Mouse (Mus musculus) spleen, postnatal 36 days (tissue): ENCODE results near the gene Mc3r.
A peak's percentile ranks its signal among the peaks of the same experiment; 100 is the strongest.

Experiments used
- DNase-seq, 2 experiments: peaks; one replicate each; pipeline ENCODE4 v3.0.0; 2022; ENCODE audit warnings: low spot score in 2 of 2, mixed read lengths in 1 of 2

Mc3r gene

DNA sequence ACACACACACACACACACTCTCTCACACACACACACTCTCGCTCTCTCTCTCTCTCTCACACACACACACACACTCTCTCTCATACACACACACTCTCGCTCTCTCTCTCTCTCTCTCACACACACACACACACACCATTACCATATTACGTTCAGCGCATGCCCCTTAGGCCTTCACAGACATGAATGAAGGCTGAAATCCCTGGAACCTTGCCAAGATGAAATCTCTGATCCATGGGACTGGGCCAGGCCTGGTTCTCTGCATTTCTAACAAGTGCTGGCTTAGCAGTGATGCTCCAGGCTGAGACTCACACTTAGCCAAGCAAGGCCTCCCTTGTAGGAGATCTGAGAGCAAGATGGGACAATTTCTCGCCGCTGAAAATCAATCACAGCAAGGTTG is 8.1 kb downstream of the Mc3r start:
- DNase-seq: no peak

DNA sequence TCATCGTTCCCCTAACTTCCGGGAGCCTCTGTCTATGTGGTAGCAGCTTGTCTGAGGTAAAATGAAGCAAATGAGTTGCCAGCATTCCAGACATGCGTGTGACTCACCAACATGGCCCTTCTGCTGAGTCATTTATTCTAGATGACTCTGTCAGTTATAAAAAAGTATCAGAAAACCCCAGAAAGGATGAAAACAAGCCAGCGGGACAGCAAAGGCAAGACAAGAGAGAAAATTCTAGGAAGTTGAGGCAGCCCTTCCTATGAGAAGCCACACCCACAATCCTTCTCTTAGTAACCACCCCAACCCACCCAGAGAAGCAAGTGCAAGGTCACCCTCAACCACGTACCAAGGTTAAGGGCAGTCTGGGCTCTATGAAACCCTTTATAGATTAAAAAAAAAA is 8.7 kb downstream of the Mc3r start:
- no peak for DNase-seq

DNA sequence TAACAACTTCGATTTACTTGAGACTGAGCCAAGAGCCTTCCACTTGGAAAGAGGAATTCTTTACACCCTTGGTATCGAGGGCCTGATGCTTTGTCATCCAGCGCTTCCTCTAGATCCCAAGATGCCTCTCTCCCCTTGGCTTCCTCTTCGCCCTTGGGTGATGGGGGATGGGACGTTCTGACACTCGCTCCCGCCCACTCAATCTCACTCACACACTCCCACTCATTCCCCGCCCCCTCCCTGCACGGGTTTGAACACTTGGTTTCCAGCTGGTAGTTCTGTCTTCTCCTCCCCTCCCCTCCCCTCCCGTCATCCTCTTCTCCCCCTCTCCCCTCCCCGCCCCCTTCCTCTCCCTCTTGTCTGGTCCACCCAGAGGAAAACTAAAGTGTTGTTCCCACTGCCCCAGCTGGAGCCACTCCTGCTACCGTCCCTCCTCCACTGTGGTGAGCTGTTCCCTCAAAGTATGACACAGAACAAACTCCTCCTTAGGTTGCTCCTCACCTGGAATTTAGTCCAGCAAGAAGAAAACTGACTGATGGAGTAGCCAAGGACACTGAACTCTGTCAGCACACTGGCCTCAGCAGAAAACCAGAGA is 9.3 kb downstream of the Mc3r start:
- DNase-seq: no peak

DNA sequence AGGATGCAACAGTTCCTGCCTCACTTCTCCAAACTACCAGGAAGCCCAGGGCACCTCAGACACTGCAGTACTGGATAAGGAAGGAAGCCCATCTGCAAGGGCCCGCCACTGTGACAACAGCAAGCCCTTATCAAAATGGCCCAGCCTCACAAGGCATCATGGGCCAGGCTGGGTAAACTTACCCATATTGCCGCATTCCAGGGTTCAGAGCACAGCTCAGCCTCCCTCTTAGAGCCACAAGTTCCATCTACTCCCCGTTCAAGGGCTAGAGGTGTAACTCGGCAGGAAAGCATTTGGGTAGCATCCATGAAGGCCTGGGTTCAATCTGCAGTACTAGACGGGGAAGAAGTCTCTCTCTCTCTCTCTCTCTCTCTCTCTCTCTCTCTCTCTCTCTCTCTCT is 11.8 kb downstream of the Mc3r start:
- DNase-seq: no peak

DNA sequence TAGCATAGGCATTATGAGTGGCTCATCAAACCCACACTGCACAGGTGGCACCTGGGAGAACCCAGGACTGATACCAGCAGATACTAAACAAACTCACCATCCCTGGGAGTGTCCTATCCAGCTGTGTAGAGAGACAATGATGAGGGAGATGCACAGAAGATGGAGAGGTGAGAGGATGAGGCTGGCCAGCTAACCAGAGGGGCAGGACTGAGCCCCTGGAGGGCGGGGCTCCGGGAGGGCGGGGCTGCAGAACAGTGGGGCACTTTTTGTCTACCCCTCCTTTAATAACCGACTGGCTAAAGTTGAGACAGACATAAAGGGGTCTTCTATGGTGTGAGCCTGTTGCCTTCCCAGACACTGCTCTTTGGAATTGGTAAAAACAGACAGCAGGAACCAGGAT is 13.1 kb downstream of the Mc3r start:
- no peak for DNase-seq

DNA sequence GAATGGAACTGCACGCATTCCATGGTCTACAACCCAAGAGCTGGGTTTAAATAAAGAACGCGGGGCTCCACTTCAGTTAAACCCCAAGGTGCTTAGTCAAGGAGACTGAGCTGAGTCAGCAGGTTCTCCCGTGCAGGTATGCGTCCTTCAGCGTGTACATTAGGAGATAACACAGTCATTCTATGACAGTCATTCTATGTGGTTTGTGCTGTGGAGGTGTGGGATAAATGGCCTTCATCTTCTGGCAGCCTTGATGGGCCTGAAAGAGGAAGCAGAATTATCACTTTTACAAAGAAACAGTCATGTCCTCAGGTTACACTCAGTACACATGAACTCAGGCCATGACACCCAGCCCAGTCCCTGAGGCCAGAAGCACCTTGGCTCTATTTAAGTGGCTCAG is 14.9 kb downstream of the Mc3r start:
- no peak for DNase-seq

DNA sequence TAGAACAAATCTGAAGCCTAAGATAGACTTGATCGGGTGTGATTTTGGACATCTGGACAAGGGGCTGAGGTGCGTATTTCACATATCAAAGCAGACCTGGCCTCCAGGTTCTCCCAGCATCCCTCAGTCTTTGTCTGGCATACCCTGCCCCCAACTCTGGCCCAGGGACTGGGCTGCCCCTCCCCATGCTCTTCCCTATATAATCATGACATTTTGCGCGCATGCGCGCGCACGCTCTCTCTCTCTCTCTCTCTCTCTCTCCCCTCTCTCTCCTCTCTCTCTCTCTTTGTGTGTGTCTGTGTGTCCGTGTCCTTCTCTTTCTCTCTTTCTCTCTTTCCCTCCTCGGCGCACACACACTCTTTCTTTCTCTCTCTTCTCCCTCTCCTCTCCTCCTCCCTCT is 21.6 kb downstream of the Mc3r start:
- no peak for DNase-seq

DNA sequence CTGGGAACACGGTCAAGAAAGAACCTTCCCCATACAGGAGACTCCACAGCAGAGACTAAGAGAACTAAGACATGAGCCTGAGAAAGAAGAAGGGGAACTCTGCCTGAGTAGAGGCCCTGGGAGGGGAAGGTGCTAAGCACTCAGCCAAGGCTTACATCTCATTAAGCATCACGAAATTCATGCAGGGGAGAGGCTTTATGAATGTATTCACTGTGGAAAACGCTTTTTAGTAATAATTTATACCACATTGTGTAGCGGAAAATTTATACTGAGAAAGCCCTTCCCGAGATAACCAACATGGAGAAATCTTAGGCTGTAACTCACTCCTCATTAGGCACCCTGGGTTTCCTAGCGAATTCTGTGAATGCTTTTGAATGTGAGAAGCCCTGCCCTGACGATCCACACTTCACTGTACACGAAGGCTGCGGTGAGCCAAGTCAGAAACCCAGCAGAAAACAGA is 22.2 kb downstream of the Mc3r start:
- no peak for DNase-seq

DNA sequence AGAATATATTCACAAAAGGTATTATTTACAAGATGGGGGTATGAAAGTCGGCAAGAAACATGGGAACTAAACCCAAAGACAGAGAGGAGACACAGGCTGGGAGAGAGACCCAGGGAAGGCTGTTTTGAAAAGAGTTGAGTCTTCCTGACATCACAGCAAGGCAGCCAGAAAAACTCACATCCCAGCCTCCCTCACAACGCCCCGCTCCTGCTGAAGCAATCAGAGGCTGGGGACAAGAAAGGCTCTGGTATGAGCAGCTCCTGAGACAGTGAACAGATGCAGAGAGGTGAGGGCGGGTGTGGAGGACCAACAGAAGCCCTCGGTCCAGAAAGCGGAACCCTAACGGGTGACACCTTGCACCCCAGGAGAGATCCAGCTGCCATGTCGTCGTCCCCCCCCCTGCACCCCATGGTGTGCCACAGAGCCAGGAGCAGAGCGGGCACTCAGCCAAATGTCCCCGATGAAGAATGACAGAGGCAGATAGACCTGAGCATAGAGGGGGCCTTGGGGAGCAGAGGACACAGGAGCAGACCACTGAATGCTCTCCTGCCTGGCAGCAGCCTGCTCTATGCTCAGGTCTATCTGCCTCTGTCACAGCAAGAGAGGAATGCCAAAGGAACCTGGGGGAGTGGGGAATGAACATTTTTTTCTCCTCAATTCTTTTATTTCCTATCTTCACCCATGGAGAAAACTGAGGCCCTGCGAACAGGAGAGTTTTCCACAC is 22.8 kb downstream of the Mc3r start:
- no peak for DNase-seq

DNA sequence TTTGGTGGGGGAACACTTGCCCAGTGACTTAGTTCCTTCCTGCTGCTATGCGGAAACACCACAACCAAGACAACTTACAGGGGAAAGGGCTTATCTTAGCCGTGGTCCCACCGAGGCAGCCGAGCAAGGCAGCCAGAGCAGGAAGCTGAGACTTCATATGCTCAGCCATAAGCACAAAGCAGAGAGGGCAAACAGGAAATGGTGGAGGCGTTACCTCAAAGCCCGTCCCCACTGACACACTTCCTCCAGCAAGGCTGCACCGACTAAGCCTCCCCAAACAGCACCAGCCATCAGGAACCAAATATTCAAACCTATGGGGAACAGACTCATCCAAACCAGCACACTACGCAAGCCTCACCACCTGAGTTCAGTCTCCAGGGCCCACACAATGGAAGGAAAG is 26.4 kb downstream of the Mc3r start:
- DNase-seq: no peak

DNA sequence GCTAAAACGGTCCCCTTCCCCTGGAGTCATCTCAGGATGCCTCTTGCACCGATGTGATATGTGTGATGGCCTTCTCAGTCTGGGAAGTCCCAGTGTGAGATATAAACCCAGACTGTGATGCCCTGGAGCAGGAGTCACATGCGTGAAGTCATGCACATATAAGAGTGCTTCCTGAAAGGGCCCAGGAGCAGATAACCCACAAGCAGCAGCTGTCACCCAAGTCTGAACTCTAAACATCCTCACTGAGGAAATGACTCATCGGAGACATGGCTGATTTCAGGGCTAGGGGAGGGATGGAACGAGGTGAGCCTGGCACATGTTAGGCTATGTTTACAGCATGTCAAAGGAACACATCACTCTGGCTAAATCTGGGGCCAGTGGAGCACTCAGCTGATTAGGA is 27.9 kb downstream of the Mc3r start:
- no peak for DNase-seq

DNA sequence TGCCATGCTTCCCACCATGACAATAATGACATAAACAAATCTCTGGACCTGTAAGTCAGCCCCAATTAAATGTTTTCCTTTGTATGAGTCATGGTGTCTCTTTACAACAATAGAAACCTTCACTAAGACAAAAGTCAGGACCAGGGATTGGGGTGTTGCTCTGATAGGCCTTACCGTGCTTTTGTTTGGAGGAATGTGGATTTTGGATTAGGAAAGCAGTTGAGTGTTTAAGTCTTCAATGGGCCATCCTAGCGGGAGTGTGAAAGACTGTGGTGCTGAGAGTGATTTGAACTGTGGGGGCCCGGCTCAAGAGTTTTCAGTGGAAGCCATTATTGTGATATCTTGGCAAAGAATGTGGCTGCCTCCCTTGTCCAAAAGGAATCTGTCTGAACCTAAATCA is 30.7 kb downstream of the Mc3r start:
- no peak for DNase-seq

DNA sequence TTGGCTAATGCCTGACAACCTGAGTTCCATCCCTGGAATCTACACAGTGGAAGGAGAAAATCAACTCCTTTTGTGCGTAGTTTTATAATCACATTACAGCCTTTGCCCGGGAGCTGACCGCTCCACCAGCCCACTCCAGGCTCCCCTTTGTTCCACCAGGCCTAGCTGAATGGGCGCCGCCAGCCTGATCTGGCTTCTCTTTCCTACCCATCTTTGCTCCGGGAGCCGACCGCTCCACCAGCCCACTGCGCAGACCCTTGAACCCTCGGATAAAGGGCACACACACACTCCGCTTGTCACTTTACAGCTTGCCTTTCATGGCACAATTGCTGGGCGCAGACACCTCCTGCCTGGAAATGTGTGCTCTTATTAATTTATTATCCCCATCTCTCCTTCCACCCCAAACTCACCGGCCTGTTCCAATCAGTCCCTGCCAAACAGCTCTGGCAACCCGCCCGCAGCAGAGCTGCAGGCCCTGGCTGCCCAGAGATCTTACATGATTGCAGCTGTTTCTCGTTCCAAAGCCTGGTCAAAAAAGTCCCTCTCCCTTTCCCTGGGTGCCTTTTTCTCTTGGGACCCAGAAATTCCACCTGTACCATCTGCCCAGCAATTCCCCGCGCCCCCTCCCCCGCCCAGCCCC is 33.9 kb downstream of the Mc3r start:
- no peak for DNase-seq

DNA sequence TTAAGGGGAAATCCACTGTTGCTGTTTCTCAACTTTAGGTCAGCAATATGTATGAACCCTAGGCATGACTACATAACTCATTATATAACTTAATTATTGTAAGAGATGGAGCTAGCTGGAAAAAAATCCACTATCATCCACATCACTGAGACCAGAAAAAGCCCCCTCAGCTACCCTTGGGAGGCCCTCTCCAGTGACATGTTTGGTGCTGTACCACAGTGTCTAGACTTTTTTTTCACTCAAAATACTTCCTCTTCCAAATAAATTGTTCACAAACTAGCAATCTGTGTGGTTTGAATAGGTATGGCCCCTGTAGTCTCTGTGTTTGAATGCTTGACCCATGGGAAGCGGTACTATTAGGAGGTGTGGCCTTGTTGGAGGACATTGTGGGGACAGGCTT is 39.4 kb downstream of the Mc3r start:
- DNase-seq: no peak

DNA sequence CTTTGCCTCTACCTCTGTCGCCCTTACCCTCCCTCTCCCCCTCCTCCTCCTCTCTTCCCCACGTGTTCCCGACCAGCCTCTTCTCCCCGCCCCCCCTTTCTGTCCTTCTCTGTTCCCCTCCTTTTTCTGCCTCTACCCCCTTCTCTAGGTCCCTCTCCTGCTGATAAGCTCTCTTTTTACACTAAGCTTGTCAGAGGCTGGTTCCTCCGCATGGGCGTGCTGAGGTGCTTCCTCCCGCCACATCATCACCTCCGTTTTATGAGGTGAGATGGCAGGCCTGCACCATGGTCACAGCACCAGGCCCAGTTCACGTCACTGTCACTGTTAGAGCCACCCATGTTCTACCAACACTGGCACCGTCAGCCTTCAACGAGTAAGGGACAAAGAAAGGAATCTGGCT is 40.7 kb downstream of the Mc3r start:
- no peak for DNase-seq

DNA sequence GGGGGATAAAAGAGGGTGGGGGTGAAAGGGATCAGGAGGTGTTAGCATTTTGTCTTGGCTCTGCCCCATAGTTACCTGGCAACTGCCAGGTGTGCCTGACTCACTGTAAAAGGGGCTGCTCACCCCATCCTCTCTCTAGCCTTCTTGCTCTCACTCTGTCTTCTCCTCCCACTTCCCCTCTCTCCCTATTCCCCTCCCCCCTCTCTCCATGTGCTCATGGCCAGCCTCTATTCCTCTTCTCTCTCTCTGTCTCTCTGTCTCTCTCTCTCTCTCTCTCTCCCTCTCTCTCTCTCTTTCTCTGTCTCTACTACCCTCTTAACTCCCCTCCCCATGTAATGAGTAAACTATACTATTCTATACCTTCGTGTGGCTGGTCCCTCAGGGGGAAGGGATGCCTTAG is 41.3 kb downstream of the Mc3r start:
- DNase-seq: no peak

DNA sequence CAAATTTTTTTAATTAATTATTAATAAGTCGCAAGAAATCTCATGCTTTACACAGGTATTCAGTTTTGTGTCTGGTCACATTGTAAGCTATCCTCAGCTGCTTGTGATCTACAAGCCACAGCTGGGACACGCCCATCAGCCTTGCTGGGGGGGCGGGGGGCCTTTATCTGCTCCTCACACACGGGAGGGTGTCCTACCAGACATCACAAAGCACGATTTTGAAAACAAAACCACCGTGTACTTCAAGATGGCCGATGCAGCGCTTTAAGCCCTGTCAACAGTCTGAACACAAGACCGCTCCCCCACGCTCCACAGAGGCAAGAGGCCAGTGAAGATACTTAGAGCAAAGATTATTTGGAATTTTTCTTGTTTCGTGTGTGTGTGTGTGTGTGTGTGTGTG is 42.2 kb downstream of the Mc3r start:
- peak in 1 of 2 experiments; percentile 2 for DNase-seq

DNA sequence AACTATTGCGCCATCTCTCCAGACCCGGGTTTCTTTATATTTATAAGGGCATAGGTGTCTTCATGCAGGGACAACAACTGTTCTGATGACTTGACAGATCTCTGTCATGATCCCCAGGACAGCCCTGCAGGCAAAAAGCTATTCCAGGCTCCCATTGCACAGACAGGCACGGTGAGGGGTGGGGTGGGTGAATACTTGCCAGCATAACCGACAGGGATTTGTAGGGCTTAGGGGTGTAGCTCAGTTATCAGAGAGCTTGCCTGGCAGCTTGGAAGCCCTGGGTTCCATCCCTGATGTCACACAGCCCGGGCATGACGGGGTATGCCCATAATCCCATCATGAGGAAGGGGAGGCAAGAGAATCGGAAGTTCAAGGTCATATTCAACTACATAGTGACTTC is 42.7 kb downstream of the Mc3r start:
- DNase-seq: no peak

DNA sequence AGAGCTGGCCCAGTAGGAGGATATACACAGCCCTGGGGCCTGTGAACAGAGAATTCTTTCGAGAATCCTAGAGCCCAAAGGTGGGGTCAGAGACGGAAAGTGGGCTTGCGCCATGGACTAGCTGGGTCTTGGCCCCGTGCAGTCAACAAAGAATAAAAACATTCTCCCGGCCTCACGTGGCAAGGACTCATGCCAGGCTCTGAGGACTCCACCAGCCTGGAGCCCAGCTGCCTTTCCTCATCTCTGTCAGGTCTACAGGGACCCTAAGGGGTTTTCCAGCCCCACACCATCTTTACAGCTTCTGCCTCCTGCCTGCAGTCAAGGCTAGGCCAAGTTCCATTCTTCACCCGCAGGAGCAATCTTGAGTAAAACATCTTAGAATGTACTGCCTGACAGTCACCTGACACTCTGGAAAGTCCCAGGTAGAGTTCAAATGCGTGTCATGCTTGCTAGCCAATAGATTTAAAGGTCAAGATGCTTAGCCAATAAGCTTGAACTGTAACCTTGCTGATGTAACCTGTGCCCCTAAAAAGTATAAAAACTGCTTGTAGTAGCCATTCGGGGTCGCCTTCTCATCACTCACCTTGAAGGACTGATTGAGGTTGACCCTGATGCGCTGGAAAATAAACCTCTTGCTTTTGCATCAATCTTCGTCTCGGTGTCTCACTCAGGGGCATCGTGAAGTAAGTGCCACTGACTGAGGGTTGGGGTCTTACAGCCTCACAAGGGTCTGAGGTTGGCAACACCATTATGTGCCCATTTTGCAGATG is 43.6 kb downstream of the Mc3r start:
- DNase-seq: no peak

DNA sequence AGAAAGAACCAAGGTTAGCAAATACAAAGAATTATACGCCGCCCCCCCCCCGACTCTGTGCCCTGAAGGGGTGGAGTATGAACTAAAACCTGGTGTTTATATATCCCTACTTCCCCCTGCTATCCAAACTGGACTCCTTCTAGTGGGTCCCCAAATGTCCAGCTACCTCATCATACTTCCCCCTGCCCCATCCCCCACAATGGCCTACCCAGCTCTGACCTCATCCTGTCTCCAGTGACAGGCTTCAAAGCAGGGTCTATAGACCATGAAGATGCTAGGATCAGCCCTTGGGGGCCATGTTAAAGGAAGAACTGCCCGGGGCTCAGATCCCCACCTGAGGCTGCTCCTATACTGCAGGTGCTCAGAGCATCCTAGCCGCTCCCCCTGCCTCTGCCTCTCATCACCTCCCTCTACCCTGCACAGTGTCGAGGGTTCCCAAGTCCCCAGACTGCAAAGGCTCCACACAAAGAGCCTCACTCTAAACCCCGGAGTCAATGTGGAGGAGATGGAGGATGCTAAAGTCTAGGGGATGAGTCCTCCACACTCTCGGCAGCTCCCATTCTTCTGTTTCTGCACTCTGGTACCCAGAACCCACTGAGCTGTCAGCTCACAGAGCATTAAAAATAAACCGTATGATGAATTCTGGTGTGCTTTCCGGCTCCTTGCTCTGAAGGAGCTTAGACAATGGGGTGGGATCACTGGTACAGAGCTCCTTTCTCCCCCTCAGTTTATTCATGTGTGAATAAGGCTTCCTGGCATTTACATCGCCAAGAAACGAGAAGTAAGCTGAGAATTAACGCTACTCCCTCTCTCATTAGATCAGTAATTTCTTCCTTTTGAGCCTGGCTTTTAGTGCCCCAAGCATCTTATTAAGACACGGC is 44.5 kb downstream of the Mc3r start:
- no peak for DNase-seq

DNA sequence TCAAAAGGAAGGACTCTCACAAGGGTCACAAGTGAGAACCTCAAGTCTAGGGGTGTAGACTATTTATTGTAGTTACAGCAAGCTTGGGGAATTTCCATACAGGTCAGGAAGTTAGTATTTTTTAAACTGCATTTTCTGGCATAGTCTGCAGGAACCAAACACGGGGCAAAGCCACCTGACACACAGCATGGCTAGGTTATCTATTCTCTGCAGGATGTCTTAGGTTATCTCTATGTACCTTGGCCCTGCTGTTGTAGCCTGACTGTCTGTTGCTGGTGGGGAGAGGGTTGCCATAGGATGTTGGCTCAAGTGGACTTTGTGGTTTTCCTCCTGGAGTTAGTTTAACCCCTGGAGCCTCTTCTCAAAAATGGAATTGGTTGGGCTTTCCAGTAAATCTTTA is 49.8 kb downstream of the Mc3r start:
- no peak for DNase-seq

DNA sequence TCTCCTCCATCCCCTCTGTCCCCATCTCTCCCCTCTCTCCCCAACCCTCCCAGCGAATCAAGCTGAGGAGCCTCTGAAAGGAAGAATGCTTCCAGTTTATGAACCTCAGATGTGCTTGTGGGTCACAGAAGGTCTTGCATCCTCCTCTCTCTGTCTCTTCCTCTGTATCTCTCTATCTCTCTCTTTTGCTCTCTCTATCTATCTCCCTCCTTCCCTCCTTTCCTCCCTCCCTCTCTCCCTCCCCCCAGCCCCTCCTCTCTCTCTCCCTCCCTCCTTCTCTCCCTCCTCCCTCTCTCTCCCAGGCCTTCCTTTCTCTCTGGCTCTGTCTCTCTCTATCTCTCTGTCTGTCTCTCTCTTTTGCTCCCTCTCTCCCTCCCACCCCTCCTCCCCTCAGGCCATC is 50.2 kb downstream of the Mc3r start:
- no peak for DNase-seq
